Mouse (Mus musculus): Measurements from ENCODE around the gene Prn.
A peak's percentile ranks its signal among the peaks of the same experiment; 100 is the strongest.

The Prn gene

DNA sequence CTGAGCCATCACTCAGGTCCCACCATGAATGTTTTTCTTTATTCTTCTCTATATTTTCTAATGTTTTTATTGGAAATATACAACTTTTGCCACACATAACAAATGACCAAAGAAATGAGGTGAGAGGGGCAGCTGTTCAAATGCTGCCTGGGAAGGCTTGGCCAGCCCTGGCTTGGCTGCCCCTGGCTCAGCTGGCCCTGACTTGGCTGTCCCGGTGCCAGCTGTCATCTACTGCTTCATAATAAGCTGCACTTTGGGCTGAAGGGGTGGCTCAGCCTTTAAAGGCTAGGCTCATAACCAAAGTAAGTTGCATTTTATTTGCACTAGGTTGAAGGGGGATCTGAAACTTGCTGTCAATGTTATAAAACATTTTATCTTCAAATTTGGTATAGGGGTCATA lies 2.9 kb upstream of the Prn start:
- no peak for DNase-seq (ENCODE audit: low read depth, low spot score)

DNA sequence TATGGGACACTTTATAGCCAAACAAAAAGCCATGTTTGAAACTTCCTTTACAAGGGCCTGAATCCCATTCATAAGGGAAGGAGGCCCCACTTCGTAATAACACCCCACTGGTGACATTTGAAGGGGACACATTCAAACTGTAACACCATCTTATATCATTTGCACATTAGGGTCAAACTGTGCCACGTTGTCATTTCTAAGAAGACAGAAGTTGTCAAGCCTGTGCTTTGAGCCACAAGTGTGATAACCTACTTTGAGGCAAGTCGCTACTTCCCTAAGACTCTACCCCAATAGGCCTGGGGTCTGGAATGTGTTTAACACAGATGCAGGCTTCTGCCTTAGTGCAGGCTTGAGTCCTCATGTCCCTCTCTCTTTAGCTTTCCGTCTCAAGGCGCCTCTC lies 2.4 kb upstream of the Prn start:
- no peak for DNase-seq (ENCODE audit: low read depth, low spot score)

DNA sequence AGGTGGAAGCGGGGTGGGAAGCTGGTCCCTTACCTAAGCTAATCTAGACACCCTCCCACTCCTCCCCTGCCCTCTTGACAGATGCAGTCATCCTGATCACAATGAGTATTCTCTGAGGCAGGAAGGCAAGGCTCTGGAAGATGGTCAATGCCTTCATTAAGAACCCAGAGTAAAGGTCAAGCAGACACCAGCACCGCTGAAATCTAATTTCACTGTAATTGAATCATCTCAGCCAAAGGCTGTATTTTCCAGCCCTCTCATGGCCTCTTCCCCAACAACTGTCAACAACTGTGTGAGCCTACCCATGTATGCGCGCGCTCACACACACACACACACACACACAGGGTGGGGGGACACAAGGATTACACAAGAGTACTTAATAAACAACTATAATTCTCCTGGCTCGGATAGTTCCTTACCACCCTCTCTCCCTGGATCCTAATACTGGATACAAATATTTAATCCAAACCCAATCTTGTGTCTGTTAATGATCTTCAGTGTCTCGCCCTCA lies 1.4 kb upstream of the Prn start:
- no peak for DNase-seq (ENCODE audit: low read depth, low spot score)

DNA sequence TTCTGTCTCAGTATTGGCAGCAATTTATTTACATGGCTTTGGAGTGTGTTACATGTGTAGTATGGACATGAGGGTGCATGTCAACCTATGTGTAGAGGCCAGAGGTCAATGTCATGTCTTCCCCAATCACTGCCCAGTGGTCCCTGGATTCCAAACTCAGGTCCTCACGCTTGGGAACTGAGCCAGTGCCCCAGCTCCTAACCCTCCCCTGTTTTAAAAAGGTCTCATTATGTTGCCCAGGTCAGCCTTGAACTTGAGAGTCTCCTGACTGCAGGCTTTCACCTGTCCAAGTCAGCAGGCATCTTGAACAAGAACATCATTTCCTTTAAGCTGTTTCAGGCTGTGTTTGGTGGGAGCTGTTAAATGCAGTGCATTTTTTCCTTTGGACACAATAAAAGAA lies 851 bp upstream of the Prn start:
- DNase-seq (ENCODE audit: low read depth, low spot score), result no peak

DNA sequence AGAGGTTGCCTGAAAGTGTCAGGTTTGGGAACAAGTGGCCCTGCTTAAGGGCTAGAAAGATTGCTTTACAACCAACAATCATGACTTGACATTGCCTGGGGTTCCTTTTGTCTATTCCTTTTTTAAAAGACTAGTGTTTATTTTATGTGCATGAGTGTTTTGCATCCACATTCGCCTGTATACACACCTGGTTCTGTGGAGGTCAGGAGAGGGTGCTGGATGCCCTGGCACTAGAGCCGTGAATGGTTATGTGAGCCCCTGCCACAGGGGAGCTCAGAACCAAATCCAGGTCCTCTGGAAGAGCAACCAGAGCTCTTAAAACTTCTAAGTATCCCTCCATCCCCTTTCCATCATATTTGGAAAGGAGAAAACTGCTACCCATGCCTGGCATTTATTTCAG lies 1.1 kb downstream of the Prn start:
- no peak for DNase-seq (ENCODE audit: low read depth, low spot score)

DNA sequence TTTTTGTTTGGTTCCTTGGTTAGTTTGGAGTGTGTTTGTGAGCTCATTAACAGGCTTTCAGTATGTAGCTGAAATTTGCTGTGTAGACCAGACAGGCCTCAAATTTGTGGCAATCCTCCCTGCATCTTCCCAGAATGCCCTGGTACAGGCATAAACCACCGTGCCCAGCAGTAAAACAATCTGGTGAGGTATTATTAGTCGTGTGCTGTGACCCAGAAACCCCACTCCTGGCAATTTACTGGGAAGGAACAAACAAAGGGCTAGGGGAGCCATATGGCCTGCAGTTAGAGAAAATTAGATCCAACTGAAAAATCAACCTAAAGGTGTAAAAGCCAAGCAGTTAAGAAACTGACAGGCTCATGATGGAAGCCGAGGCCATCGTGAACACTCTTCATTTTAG lies 1.6 kb downstream of the Prn start:
- no peak for DNase-seq (ENCODE audit: low read depth, low spot score)

DNA sequence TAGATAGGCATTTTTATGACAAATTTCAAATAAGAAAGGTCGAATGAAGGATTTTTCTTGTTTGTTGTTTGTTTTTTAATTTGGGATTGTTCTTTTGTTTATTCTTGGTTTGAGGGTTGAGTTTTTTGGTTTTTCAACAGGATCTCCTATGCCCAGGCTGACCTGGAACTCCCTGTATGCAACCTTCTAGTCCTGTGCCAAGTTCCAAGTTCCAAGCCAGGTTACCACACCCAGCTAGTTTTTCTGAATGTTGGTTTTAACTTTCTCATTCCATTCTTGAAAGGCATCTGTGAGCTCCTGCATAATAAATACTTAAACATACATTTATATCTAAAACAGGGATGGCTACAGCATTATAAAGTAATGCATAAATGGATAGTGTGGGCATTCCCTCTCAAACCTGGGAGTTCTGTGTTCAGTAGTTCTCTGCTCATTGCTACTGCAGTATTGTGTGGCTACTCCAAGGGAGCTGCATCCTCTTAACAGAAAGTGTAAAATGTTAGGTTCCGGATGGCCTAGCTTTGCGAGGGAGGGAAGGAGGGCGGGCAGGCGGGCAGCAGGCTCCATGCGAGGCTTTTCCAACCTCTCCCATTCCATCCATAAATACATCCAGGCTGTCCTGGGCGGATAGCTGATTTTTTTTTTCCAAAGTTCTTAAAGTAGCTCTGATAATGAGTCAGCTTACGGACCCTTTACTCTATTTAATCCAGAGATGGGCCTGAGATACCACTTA lies 2.9 kb downstream of the Prn start:
- DNase-seq (ENCODE audit: low read depth, low spot score), result no peak

DNA sequence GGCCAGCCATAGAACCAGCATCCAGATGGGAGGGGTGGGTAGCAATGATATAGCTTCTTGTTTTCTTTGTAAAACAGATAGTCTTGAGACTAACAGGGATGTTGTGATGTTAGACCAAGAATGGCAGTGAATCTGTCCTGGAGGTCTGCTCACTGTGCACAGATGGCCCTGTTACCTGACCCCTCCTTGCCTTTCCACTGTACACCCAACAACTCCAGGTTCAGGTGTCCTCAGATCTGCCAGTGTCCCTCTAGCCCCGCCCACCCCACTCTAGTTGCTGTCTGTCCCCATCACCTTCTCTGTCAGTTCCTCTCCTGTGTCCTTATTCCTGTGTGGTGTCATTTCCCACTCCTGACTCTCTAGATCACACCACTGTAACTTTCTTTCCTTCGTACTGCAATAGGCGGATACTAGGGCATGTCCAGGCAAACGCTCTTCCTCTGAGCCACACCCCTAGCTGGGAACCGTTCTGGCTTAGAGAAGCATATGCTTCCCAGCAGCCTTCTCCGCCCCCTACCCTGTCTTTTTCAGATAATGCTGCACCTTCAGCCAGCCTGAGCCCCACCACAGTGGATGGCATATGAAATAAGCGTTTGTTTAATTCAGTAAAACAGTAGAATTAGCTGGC lies 22.6 kb downstream of the Prn start:
- no peak for DNase-seq (ENCODE audit: low read depth, low spot score)

DNA sequence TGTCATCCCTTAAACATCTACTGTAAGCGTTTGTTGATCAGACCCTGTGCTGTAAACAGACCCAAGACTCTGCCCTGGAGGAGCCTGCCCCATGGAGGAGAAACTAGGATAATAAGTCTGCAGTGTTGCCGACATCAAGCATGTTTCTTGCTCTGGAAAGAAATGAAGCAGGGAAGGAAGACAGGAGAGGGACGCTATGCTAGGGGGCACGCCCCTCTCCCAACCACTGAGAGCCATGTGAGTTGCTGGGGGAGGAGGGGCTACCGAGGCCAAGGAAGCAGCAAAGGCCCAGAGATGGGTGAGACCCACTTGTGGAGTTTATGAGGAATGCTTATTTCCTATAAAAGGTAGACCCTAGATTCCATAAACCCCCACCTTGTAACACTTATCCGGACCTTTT lies 23.3 kb downstream of the Prn start:
- no peak for DNase-seq (ENCODE audit: low read depth, low spot score)

DNA sequence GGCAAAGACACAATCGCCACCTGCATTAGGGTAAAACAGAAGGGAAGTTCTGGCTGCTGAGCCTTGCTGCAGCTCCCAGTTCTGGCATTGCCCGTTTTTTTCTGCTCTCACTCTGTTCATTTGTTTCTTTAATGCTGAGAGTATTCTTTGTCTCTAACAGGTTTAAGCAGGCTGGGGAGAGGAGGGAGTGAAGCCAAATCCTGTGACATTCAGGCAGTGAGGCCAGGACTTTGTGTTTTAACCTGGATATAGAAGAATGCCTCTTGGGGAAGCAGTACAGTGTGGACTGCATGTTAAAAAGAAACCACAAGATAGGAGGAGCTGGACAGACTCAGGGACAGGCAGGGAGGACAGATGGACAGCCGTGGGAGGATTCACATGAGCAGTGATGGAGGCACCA lies 23.8 kb downstream of the Prn start:
- no peak for DNase-seq (ENCODE audit: low read depth, low spot score)

DNA sequence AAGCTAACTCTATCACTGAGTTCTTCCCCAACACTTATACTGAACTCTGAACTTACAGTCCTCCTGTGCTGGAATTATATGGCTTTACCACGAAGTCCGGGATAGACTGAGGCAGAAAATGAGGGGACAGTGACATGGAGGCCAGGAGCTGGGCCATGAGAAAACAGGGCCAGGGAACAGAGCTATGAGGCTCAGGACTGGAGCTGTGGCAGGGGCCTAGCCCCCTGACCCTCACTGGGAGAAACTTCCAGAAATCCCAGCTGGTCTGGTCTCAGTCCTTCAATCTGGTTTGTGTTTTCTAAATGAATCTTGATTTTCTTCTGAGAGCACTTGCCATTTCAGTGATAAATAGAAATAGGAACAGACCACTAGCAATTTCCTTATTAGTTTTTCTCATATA lies 24.5 kb downstream of the Prn start:
- no peak for DNase-seq (ENCODE audit: low read depth, low spot score)

DNA sequence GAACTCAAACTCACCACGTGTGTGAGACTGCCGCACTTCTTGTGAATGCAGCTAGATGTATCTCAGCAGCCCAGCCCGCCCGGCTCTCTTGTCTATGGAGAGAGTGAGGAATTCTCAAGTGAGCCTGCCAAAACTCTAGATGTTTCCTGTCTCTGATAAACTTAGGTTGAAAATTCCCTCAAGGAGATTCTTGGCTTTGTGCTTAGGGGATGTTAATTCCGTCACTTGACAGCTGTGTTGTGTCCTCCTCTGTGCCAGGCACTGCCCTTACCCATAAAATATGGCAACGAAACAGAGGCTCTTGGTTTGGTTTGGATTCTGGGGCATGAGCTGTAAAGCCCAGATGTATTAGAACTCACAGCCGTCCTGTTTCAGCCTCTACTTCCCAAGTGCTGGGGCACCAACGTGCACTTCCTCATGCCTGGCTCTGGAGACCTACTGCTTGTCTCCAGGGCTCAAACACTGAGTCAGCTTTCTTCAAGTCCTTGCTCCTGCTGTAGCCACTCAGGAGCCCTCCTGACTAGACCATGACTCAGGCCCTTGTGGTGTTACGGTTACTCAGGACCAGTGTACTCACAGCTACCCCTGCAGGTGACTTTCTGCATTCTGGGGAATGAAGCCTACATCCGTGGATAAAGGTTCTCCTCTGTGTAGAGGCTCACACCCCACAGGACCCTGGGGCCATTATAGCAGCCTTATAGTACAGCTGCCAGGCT lies 25.8 kb downstream of the Prn start:
- DNase-seq (ENCODE audit: low read depth, low spot score), result no peak

DNA sequence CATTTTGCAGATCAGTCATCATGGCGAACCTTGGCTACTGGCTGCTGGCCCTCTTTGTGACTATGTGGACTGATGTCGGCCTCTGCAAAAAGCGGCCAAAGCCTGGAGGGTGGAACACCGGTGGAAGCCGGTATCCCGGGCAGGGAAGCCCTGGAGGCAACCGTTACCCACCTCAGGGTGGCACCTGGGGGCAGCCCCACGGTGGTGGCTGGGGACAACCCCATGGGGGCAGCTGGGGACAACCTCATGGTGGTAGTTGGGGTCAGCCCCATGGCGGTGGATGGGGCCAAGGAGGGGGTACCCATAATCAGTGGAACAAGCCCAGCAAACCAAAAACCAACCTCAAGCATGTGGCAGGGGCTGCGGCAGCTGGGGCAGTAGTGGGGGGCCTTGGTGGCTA lies 26.7 kb downstream of the Prn start:
- no peak for DNase-seq (ENCODE audit: low read depth, low spot score)

DNA sequence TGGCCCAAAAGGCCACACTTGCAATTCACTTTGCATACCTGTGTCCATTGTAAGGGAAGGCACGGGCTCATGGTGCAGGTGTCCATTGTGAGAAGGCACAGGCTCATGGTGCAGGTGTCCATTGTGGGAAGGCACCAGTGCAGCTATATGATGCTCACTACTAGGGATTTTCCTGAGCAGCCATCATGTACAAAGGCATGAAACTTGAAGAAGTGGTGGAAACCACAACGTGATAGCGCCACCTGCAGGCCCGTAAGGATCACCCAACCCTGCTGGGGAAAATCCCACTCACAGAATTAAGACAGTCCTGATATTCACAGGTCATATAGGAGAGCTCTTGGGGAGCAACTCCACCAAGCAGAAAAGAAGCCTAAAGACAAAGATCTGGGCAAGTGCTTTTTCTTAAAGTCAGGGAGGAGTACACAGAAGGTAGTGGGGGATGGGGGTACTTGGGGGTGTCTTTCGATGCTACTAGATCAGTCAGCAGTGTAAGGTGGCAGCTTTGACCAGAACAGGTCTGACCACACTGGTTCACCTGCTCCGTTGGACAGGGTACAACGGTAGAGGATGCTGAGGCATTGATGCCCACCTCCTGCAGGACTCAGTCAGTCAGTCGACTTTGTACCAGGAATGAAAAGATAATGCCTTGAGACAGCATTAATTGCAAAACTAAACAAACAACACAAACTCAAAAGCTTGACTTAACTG lies 29.8 kb downstream of the Prn start:
- DNase-seq (ENCODE audit: low read depth, low spot score), result peak; percentile 32

DNA sequence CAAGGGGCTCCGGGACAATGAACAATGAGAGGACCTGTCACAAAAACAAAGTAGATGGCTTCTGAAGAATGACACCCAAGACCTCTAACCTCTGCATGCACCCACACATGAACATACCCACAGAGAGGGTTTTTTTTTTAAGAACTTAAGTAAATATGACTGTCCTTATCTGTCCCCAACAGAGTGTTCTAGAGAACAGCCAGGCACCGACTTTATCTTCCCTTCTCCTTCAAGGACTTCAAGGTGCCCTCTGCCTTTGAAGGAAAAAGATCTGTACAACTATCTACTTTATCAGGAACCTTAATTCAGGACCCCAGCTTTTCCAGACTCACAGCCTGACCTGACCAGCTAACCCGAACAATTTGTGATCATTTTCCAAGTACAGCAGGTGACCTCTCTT lies 30.7 kb downstream of the Prn start:
- DNase-seq (ENCODE audit: low read depth, low spot score), result no peak

DNA sequence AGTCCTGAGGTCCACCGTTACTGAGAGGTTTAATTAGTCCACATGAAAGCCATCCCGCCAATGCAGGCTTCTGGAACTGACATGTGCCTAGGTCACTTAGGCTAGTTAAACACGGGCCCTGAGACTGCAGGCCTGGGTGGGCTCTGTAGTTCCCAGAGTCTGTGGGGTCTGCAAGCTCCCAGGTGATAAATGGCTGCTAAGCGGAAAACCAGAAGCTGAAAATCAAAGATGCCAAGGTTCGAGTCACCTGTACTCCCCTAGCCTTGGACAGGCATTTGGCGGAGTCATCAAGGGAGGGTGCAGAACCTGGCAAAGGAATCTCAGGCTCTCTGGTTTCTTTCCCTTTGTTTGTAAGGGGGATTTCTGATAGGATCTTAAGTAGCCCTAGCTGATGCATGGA lies 31.7 kb downstream of the Prn start:
- no peak for DNase-seq (ENCODE audit: low read depth, low spot score)

DNA sequence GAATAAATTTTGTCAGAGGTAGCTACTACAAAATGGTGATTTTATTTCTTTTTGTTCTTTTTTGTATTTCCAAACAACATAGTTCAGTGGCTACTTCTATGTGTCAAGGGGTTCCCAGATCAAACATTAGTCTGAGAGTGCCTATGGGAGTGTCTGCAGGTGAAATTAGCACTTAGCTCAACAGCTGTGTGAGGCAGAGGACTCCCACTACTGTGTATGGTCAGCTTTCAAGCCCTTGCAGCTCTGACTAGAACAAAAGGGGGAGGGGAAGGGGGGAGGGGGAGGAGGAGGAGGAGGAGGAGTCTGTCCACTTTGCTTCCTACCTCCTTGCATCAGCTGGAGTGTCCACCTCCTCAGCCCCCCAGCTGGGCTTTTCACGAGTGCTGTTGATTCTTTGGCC lies 34.6 kb downstream of the Prn start:
- no peak for DNase-seq (ENCODE audit: low read depth, low spot score)

DNA sequence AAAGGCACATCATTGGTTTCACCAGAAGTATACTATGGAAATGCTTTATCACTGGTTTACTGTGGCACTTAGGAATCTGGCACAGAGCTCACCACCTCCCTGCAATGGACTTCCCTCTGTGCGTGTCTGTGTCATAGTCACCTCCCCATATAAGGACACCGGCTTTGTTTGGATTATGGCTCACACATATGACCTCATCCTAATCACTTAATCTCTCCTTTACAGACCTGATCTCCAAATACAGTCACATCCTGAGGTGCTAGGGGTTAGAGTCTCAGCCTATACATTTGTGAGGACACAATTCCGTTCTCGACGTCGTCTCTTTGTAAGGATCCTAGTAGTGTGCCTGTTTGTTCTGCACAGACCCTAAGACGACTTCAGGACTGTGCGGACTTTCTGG lies 35.5 kb downstream of the Prn start:
- peak; percentile 71 for DNase-seq (ENCODE audit: low read depth, low spot score)

DNA sequence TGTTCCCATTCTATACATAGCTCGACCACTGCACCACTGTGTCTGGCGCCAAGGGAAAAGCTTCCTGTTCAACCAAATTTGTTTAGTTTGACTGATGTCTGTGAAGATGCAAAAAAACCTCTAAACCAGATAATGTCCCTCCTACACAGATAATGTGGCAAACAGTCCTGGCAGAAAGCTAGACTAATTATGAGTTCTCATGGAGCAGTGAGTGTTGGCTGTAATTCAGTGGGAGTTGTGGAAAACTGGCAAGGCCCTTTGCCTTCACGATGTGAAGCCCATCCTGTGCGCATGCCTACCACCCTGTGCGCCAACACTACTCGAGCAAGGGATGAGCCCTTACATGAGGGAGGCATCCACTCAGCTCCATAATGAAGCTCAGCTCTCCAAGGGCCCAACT lies 36.0 kb downstream of the Prn start:
- no peak for DNase-seq (ENCODE audit: low read depth, low spot score)

DNA sequence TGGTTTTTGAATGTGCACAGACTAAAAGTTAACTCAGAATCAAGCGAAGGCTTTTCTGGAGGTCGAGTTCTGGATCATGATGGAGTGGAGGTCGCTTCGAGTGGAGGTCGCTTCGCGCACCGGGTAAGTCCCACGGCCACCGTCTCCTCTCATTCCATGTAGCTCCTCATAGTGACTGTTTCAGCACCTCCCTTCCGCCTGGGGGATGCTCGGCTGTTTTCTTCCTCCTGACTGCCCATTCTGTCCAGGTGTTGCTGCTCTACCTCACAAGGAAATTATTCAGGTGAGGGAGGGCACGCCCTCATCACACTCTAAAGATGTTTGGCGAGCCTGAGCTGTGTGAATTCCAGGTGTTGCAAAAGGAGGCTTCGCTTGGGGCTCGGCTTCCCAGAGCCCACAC lies 36.6 kb downstream of the Prn start:
- no peak for DNase-seq (ENCODE audit: low read depth, low spot score)

DNA sequence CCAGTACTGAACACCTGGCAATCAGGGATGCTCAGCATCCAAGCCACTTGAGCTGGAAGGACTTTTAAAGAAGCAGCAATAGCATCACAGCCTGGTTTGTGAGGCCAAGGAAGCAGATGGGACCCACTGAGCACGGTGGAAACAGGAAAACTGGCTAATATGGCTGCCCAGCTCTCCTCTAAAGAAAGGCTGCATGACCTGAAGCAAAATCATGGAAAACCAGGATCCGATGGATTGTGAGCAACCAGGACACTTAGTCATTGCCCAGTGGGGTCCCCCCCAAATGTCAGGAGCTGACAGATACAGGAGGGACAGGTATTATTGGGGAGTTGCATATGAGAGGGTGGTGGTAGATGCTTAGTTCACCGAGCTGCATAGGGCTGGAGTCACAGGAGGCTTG lies 38.4 kb downstream of the Prn start:
- no peak for DNase-seq (ENCODE audit: low read depth, low spot score)

DNA sequence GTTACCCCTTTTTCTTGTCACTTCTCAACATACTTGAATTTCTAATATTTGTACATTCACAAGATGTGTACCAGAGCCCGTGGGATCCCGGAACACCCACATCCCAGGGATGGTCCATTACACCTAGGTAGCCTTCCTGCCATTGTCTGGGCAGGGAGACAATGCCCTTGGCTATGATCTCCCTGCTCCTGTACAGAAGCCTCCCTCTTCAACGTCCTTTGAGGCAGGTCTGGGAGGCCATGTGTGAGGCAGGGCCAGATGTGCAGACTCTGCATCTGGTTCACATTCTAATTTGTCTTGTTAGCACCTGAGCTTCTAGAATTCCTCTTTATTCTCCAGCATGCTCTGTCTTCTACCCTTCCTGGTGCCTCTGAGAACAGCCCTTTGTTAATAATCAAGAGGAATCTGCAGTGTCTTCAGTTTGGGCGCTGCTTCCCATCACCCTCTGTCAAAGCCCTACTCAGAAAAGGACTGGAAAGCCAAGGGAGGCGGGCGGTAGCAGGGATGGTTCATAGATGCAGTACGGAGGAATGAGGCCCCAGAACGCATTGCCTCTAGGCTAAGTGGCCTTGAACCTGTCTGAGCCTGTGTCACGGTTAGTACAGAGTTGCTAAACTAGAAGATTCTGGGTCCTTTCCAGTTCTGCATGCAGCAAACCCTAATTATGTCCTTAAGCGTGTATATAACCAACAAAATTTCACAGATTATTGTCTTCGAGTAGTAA lies 39.3 kb downstream of the Prn start:
- DNase-seq (ENCODE audit: low read depth, low spot score), result no peak

All from retina, adult 2 months (tissue).